Mouse (Mus musculus) left cerebral cortex, postnatal 25 days (tissue): ENCODE data around the gene Kcnb1. TPM values are rescaled to one million over a fixed set of nuclear protein-coding genes. Genes with fewer than 3 reads are reported as not detected.

Source experiments
- DNase-seq, 2 experiments: peaks; one replicate each; pipeline ENCODE4 v3.0.0; 2022; ENCODE audit warnings: low spot score in 2 of 2, mixed read lengths in 1 of 2
- intact Hi-C: fragments of 180-260 bp; cut with DNase I; formaldehyde crosslinking; loops from one replicate; pipeline ENCODE4 v1.15.1; 2025
- total RNA-seq, 2 experiments: library from RNA; stranded (reverse); gene quantifications; 2 replicates each; pipeline ENCODE4 v1.2.3; 2021

Gene Kcnb1
- total RNA-seq, 2 experiments from 2014 or later: 192 to 207 TPM

GRCm38 (mm10) chr2:167101743-167102441 lies 88.1 kb downstream of the Kcnb1 start:
- DNase-seq: no peak
- intact Hi-C loops: no loop called here

- DNase-seq: no peak
- intact Hi-C loops: no loop called here
Measured at GRCm38 (mm10) chr2:167094688-167095087, 95.3 kb downstream of the Kcnb1 start.

DNA sequence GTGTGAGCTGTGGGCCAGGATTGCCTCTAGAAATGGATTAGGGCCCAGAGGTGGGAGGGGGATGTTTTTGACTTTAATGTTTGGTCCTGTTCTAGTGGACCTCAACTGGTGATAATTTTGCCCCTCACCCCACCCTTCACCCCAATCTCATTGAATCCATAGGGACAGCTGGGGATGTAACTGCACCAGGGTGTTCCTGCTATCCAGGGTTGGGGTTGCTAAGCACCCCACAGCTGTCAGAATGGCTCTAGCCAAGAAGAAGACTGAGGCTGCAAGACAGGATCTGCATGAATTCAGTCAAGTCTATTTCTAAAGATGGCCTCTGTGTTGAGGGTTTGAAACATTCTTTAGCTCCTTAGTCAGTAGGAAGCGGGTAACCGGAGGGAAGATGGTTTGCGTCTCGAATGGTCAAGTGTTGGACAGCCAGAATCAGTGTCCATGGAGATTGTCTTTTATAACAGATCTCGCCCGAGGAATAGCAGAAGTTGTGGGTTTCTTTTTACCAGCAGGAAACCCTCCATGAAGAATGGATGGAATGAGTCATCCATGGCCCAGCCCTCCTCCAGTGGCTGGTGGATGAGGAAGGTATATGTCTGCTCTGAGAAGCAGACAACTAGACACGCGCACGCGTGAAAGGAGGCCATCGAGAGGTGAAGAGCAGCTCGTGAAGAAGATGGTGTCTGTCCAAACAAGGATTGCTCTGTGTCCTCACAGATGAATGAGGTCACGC lies 96.6 kb downstream of the Kcnb1 start:
- DNase-seq: peak in 1 of 2 experiments; percentile 32
- intact Hi-C loops: no loop called here

GRCm38 (mm10) chr2:167090271-167090670 lies 99.7 kb downstream of the Kcnb1 start:
- DNase-seq: no peak
- intact Hi-C loops: no loop called here

DNA sequence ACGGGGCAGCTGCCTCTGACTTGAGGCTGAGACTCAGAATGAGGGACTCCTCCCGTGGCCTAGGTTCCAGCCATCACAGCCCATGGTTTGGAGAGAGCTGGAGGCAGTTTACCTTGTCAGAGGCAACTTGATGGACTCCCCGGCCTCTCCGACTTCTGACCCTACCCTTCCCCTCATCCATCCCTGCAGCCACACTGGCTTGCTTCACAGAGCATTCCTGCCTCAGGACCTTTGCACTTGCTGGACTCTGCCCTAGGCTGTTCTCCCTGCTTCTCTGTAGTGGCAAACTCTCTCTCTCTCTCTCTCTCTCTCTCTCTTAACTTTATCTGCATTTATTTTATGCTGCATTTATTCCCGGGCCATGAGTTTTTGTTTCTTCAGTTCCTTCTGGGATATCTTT lies 103.1 kb downstream of the Kcnb1 start:
- intact Hi-C loops: no loop called here
- no peak for DNase-seq

DNA sequence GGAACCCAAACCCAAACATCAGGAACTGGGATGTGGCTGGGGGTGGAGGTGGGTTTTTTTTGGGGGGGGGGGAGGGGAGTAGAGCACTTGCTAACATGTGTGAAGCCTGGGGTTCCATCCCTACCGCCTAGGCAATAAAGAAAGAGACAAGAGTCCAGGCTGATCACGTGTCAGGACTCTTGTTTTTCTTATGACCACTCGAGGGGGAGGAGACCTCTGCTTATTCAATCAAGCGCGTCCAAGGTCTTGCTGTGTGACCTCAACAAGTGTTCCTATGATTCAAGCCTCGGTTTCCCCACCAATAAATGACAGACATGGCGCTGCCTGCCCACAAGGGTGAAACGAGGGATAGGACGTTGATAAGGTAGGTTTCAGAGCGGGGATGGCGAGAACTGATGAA lies 103.9 kb downstream of the Kcnb1 start:
- intact Hi-C loops: no loop called here
- no peak for DNase-seq

- intact Hi-C loops: no loop called here
- DNase-seq: peak in 1 of 2 experiments; percentile 43
Measured at GRCm38 (mm10) chr2:167081639-167082038, 108.3 kb downstream of the Kcnb1 start.

GRCm38 (mm10) chr2:167081135-167081534 lies 108.8 kb downstream of the Kcnb1 start:
- DNase-seq: no peak
- intact Hi-C loops: no loop called here

DNA sequence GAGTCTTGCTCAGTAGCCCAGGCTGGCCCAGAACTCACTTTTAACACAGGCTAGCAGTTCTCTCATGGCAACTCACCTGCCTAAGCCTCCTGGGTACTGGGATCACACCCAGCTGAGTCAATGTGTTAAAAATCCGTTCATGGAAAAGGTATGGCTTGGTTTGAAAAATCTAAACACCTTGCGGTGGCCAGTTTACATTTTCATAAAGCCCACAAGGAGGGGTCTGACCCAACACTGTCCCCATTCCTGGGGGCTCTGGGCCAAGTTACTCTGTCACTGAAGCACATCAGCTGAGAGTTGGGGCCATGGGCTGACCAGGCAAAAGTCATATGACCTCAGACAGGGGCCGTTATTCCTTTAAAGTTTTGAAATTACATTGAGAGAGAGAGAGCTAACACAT lies 109.6 kb downstream of the Kcnb1 start:
- intact Hi-C loops: no loop called here
- DNase-seq: no peak

DNA sequence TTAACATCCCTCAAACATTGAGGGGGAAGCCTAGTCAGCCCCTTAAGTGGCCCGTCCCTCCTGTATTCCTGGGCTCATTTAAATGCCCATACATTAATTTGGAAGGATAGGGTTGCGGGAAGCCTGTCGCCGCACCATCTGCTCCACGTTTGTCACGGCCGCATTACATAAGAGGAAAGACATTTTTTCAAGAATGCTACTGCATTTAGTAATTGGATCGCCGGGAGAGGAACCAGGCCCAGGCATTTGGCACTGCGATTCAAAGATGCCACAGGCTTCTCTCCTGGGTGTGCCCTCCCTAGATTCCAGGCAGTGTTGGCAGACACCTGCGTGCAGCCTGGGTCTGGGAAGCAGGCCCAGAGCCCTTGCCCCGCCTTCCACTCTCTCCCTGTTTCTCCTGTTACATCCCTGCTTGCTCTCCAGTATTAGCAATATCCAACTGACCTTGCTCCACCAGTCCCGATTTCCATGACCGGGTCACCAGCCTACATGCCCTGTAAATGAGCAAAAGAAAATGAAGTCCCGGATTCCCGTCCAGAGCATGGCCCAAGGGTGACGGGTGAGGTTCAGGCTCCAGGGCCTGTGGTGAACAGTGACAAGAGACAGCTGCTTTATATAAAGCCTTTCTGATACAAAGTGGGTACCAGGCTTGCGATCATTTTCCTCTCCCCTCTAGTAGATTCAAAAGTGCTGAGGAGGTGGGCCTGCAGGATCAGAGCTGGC lies 110.3 kb downstream of the Kcnb1 start:
- intact Hi-C loops: loop anchor here (1.0 kb wide), 1 partner anchor 65 kb away; no protein-coding TSS in a partner anchor
- DNase-seq: peak; percentile 80 to 96

GRCm38 (mm10) chr2:167078931-167079495 lies 110.9 kb downstream of the Kcnb1 start:
- intact Hi-C loops: loop anchor here (1.0 kb wide), 1 partner anchor 65 kb away; no protein-coding TSS in a partner anchor
- DNase-seq: peak in 1 of 2 experiments; percentile 78

- no peak for DNase-seq
- intact Hi-C loops: no loop called here
Measured at GRCm38 (mm10) chr2:167078486-167078885, 111.5 kb downstream of the Kcnb1 start.

GRCm38 (mm10) chr2:167077199-167077962 lies 112.6 kb downstream of the Kcnb1 start:
- intact Hi-C loops: no loop called here

DNA sequence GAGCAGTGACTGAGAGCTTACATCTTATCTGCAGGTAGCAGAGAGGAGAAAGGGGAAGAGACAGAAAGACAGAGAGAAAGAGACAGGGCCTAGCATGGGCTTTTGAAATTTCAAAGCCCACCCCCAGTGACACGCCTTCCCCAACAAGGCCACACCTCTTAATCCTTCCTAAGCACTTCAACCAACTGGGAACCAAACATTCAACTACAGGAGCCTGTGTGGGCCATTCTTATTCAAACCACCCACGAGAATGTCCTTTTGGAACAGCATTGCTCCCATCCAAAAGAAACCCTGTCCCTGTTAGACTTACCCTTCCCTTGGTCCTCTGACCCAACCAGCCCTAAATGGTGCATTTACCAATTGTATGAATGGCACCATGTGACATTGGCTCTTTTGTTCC lies 113.2 kb downstream of the Kcnb1 start:
- no peak for DNase-seq
- intact Hi-C loops: no loop called here

More at GRCm38 (mm10) chr2:167077199-167077962, 112.6 kb downstream of the Kcnb1 start:
- DNase-seq: no peak

GRCm38 (mm10) chr2:167076352-167076751 lies 113.6 kb downstream of the Kcnb1 start:
- no peak for DNase-seq
- intact Hi-C loops: no loop called here

DNA sequence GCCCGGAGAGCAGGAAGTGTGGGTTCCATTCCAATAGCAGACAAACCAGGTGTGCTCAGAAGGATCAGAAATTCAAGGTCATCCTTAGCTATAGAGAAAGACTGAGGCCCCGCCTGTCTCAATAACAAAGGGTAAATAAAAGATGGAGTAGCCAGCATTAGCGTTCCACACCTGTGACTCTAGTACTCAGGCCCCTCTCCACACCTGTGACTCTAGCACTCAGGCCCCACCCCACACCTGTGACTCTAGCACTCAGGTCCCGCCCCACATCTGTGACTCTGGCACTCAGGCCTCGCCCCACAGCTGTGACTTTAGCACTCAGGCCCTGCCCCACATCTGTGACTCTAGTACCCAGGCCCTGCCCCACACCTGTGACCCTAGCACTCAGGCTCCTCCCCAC lies 115.4 kb downstream of the Kcnb1 start:
- DNase-seq: no peak
- intact Hi-C loops: loop anchor here (5.0 kb wide), 3 partner anchors 128 to 343 kb away; no protein-coding TSS in a partner anchor

DNA sequence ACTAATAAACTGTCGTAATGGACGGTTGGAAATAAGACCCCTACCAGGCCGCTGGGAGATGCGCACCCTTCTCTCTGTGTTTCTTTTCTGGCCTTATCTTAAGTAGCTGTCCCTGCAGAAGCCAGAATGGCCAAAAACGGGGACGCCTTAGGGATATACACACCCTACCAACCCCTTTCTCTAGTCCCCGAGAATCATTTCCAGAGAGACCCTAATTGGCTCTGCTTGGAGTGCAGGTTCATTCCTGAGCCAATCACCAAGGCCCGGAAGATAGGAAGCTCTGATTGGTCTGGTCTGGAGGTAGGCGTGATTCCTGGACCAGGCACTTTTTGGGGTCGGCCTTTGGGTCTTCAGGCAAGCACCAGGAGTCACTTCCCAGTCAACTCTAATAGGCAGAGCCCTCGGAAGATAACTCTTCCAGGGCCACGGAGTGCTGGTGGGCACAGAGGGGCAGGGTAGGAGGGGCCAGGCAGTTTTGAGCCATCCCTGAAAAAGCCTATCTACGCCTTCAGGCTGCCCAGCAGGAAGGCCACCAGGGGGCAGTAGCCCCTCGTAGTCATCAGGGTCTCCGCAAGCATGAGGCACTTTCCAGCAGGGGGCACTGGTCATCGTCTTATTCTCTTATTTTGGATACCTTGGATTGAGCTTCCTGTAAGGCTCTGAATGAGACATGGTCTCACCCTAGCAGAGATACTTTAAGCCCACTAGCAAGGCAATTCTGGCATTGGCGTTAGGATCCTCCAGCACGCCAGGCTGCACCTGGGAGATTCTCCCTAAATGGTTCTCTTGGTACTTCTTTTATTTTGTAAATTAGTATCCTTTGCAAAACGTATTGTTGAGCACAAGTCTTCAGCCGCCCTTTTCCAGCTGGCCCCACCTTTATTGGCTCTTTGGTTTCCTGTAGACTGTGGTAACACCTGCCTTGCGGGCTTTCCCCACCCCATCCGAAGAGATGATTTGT lies 118.0 kb downstream of the Kcnb1 start:
- DNase-seq: peak; percentile 98
- intact Hi-C loops: loop anchor here (1.0 to 5.0 kb wide), 5 partner anchors 118 to 345 kb away; partner anchors contain the start of gene Kcnb1

DNA sequence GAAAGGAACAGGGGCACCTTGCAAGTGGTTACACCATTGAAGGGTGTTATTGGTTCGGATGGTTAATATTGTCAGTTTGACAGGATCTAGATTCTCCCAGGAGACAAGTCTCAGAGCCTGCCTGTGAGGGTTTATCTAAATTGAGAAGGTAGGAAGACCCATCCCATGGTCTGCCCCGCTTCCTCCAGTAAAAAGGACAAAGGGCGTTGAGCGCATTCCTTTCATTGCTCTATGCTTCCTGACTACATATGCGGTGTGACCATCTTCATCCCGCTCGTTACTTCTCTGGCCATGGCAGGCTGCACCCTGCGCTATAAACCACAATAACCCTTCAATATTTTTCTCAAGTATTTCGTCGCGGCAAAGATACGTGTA lies 118.7 kb downstream of the Kcnb1 start:
- intact Hi-C loops: loop anchor here (5.0 kb wide), 3 partner anchors 131 to 346 kb away; no protein-coding TSS in a partner anchor
- no peak for DNase-seq
